Mouse (Mus musculus) ES-CJ7 (cell line): ENCODE data around the gene Capn2.

ENCODE experiments used
- DNase-seq: peaks from one replicate; pipeline ENCODE4 v3.0.0; 2011; ENCODE audit warnings: low read depth, low spot score

Capn2 gene

GRCm38 (mm10) chr1:182525601-182526000, 8.2 kb upstream of the Capn2 start:
- no peak for DNase-seq

GRCm38 (mm10) chr1:182523692-182524091, 6.3 kb upstream of the Capn2 start:
- DNase-seq = no peak

GRCm38 (mm10) chr1:182522961-182523360, 5.6 kb upstream of the Capn2 start:
- DNase-seq = no peak

GRCm38 (mm10) chr1:182520938-182521500, 3.6 kb upstream of the Capn2 start:
- no peak for DNase-seq

GRCm38 (mm10) chr1:182520091-182520937, 2.9 kb upstream of the Capn2 start:
- peak; percentile 59 for DNase-seq

GRCm38 (mm10) chr1:182519341-182519740, 1.9 kb upstream of the Capn2 start:
- DNase-seq = no peak

- no peak for DNase-seq
Observed at GRCm38 (mm10) chr1:182518811-182519210, 1.4 kb upstream of the Capn2 start.

GRCm38 (mm10) chr1:182518143-182518680, 804 bp upstream of the Capn2 start:
- peak; percentile 34 for DNase-seq

GRCm38 (mm10) chr1:182517677-182518011, 236 bp upstream of the Capn2 start:
- DNase-seq = peak; percentile 42

GRCm38 (mm10) chr1:182514803-182515590, 2.4 kb downstream of the Capn2 start:
- no peak for DNase-seq

- no peak for DNase-seq
Observed at GRCm38 (mm10) chr1:182513714-182514113, 3.7 kb downstream of the Capn2 start.

- DNase-seq = peak; percentile 26
Observed at GRCm38 (mm10) chr1:182512901-182513410, 4.5 kb downstream of the Capn2 start.

- no peak for DNase-seq
Observed at GRCm38 (mm10) chr1:182511778-182512177, 5.6 kb downstream of the Capn2 start.

GRCm38 (mm10) chr1:182511073-182511472, 6.3 kb downstream of the Capn2 start:
- no peak for DNase-seq

GRCm38 (mm10) chr1:182509110-182509797, 8.2 kb downstream of the Capn2 start:
- DNase-seq = no peak

- DNase-seq = peak; percentile 36
Observed at GRCm38 (mm10) chr1:182506229-182506986, 11.0 kb downstream of the Capn2 start.

- no peak for DNase-seq
Observed at GRCm38 (mm10) chr1:182505291-182505690, 12.1 kb downstream of the Capn2 start.

GRCm38 (mm10) chr1:182504223-182504622, 13.2 kb downstream of the Capn2 start:
- DNase-seq = peak; percentile 31

GRCm38 (mm10) chr1:182503206-182503900, 14.1 kb downstream of the Capn2 start:
- DNase-seq = no peak

- no peak for DNase-seq
Observed at GRCm38 (mm10) chr1:182502491-182503050, 14.8 kb downstream of the Capn2 start.
